ENCODE assay signal across 9 mouse cellular contexts in genomic region chr13:49205381-49205998, GRCm38 (mm10). TPM values are rescaled to one million over a fixed set of nuclear protein-coding genes. Genes with fewer than 3 reads are reported as not detected.
A peak's percentile ranks its signal among the peaks of the same experiment; 100 is the strongest.
DNase-seq lines count a peak whose midpoint lies in the region; ATAC-seq and TF ChIP-seq lines count a peak whose summit lies in the region.
"Had no signal": no experiment of that assay in that cellular context is flagged by ENCODE, and none has a peak within 500 bp of the region (broad histone marks: within the 10 kb centered on the region; RNA-seq: fewer than 3 reads in every experiment).

No protein-coding gene starts in this region.

- H3K9me3 ChIP-seq in hindbrain, embryonic 14.5 days (ENCODE audit: control insufficient read depth, low read length) = no peaks in the 10 kb centered on the region
- H3K9me3 ChIP-seq: stomach, embryonic 15.5 days had no signal

- no peak overlapping the region for H3K27ac ChIP-seq in hindbrain, embryonic 14.5 days
- H3K27ac ChIP-seq: stomach, embryonic 15.5 days had no signal

- no peaks in the 10 kb centered on the region for H3K36me3 ChIP-seq in hindbrain, embryonic 14.5 days (replicated peaks; ENCODE audit: control insufficient read depth, insufficient read depth)
- H3K36me3 ChIP-seq: stomach, embryonic 15.5 days had no signal

- TF ChIP-seq CTCF in Patski (IDR thresholded peaks at IDR 0.05) = no peak

- peak; percentile 95 for ATAC-seq in Patski
- peak; percentile 43; the same call in 1 of the 2 replicates for ATAC-seq in hindbrain, embryonic 14.5 days (ENCODE audit: low FRiP score)
- ATAC-seq in megakaryocyte progenitor cell, adult 5-6 weeks (replicated peaks; ENCODE audit: poor library complexity) = peak; percentile 68

- no peaks in the 10 kb centered on the region for H3K27me3 ChIP-seq in Patski
- no peaks in the 10 kb centered on the region for H3K27me3 ChIP-seq in hindbrain, embryonic 14.5 days (ENCODE audit: control insufficient read depth, insufficient read depth, low read length)
- H3K27me3 ChIP-seq: stomach, embryonic 15.5 days had no signal

- H3K4me3 ChIP-seq in hindbrain, embryonic 14.5 days (replicated peaks; ENCODE audit: low read length) = no peak overlapping the region
- H3K4me3 ChIP-seq: stomach, embryonic 15.5 days had no signal

- WGBS in hindbrain, embryonic 14.5 days = 37% methylated on average over 13 of the region's 13 CpGs

- no peak overlapping the region for H3K4me2 ChIP-seq in hindbrain, embryonic 14.5 days (replicated peaks)
- H3K4me2 ChIP-seq: stomach, embryonic 15.5 days had no signal

- H3K4me1 ChIP-seq in hindbrain, embryonic 14.5 days (replicated peaks; ENCODE audit: control insufficient read depth, insufficient read depth, low read length) = no peaks in the 10 kb centered on the region

- POLR2A ChIA-PET in Patski (lab: Charles Lee) = no interaction called here

- peak; percentile 94 for DNase-seq in Patski (ENCODE audit: low read depth, low spot score)
- peak; percentile 84 for DNase-seq in cerebellum, adult 9-10 months
- peak; percentile 58 to 88 for DNase-seq in frontal cortex, adult 2 months (ENCODE audit: extremely low spot score in 1 of 2, low spot score in 1 of 2)
- DNase-seq in hindbrain, embryonic 14.5 days (ENCODE audit: low spot score) = peak; percentile 82
- peak; percentile 70 to 78 for DNase-seq in layer of hippocampus, postnatal 36 days
- peak; percentile 83 to 84 for DNase-seq in right cerebral cortex, adult 2 months (ENCODE audit: low spot score in 2 of 2)
- peak; percentile 71 to 81 for DNase-seq in urinary bladder, postnatal 36 days (ENCODE audit: low spot score in 2 of 2)

- H3K9ac ChIP-seq in hindbrain, embryonic 14.5 days = no peak overlapping the region
- H3K9ac ChIP-seq: stomach, embryonic 15.5 days had no signal

- CTCF ChIA-PET in Patski (lab: Charles Lee) = no interaction called here

- in situ Hi-C loops in Patski (cut with MboI; ENCODE audit: low pct_unique_long_range_greater_than_20kb) = no loop called here

RNA-seq across cellular contexts. Expression of gene Card19, which starts 10.3 kb away (rescaled TPM):
- polyA plus RNA-seq in Patski (2021) = 58.9 TPM
- 30.4 and 33.8 TPM in 2 replicates for polyA plus RNA-seq in frontal cortex, adult 2 months (2012; rRNA removed)
- polyA plus RNA-seq in hindbrain, embryonic 14.5 days (2014; fragmentation: Nextera tagmentation; extraction: Ambion mirVana) = 31.0 and 37.0 TPM in 2 replicates
- 10 to 100 TPM; 13.9 to 15.0 TPM for total RNA-seq in layer of hippocampus, postnatal 36 days (2021)
- 20.1 and 27.1 TPM in 2 replicates for total RNA-seq in megakaryocyte progenitor cell, adult 5-6 weeks (2015)
- total RNA-seq in megakaryocyte progenitor cell, adult 5-6 weeks (2017) = 22.1 and 30.2 TPM in 2 replicates

RNA-seq across cellular contexts. Expression of gene Ninj1, which starts 18.2 kb away (rescaled TPM):
- polyA plus RNA-seq in Patski (2021) = 106 TPM
- 56.2 and 61.8 TPM in 2 replicates for polyA plus RNA-seq in frontal cortex, adult 2 months (2012; rRNA removed)
- 33.3 and 33.5 TPM in 2 replicates for polyA plus RNA-seq in hindbrain, embryonic 14.5 days (2014; fragmentation: Nextera tagmentation; extraction: Ambion mirVana)
- total RNA-seq in layer of hippocampus, postnatal 36 days (2021) = 10 to 100 TPM; 18.7 to 19.3 TPM
- total RNA-seq in megakaryocyte progenitor cell, adult 5-6 weeks (2015) = 68.2 and 69.6 TPM in 2 replicates
- 38.4 and 38.8 TPM in 2 replicates for total RNA-seq in megakaryocyte progenitor cell, adult 5-6 weeks (2017)

RNA-seq across cellular contexts. Expression of gene Susd3, which starts 43.0 kb away (rescaled TPM):
- polyA plus RNA-seq in Patski (2021) = not detected
- polyA plus RNA-seq in frontal cortex, adult 2 months (2012; rRNA removed) = 2.4 and 3.2 TPM in 2 replicates
- 0.72 and 0.98 TPM in 2 replicates for polyA plus RNA-seq in hindbrain, embryonic 14.5 days (2014; fragmentation: Nextera tagmentation; extraction: Ambion mirVana)
- 1 to 10 TPM; 2.5 to 2.6 TPM for total RNA-seq in layer of hippocampus, postnatal 36 days (2021)
- 3.8 and 5.7 TPM in 2 replicates for total RNA-seq in megakaryocyte progenitor cell, adult 5-6 weeks (2015)
- total RNA-seq in megakaryocyte progenitor cell, adult 5-6 weeks (2017) = 1.7 and 4.0 TPM in 2 replicates

RNA-seq across cellular contexts. Expression of gene Wnk2, which starts 57.7 kb away (rescaled TPM):
- polyA plus RNA-seq in Patski (2021) = 1.8 TPM
- polyA plus RNA-seq in frontal cortex, adult 2 months (2012; rRNA removed) = 64.8 and 67.4 TPM in 2 replicates
- polyA plus RNA-seq in hindbrain, embryonic 14.5 days (2014; fragmentation: Nextera tagmentation; extraction: Ambion mirVana) = 23.3 and 28.0 TPM in 2 replicates
- total RNA-seq in layer of hippocampus, postnatal 36 days (2021) = 10 to 100 TPM; 85.8 to 99.2 TPM
- total RNA-seq in megakaryocyte progenitor cell, adult 5-6 weeks (2015) = not detected in 2 replicates
- 0.03 TPM in 1 of 2 replicates, not detected in the other for total RNA-seq in megakaryocyte progenitor cell, adult 5-6 weeks (2017)

Comparison
In these comparisons a context has a peak if more than half of its experiments do, and no peak if none do; other contexts are left out.
1. ATAC-seq: peak in every context shown above with its lines; median percentile 95 in Patski; 68 in megakaryocyte progenitor cell, adult 5-6 weeks; 43 in hindbrain, embryonic 14.5 days.